Mouse (Mus musculus): Measurements from ENCODE around the gene Dnaic2. TPM values are rescaled to one million over a fixed set of nuclear protein-coding genes. Genes with fewer than 3 reads are reported as not detected.

The Dnaic2 gene
- total RNA-seq, 2 experiments from 2014 or later = 1.00 to 1.8 TPM

DNA sequence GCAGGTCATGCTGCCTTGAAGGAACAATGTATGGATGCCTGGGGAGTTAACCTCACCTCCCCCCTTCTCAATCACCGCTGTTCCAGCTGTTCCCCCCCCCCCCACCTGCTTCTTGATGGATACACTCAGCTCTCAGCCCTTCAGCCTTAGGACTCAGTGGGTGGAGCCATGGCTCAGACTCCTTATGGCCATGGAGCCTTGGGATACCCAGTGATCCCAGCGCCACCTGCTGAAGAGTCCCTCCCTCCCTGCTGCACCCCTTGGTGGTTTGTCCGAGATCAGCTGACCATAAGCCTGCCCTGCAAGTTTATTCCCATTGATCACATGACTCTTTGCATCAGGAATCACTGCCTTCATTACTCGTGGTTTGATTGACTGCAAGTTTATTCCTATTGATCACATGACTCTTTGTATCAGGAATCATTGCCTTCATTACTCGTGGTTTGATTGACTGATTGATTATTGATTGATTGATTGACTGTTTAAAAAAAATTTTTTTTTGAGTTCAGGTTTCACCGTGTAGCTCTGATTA lies 2.7 kb downstream of the Dnaic2 start:
- no peak for TF ChIP-seq CTCF (IDR thresholded peaks at IDR 0.05)
- no peak overlapping the region for H3K27ac ChIP-seq
- no peak for DNase-seq (ENCODE audit: extremely low spot score in 1 of 2, low spot score in 2 of 2)
- H3K4me3 ChIP-seq = no peak overlapping the region
- intact Hi-C loops (cut with DNase I) = no loop called here

DNA sequence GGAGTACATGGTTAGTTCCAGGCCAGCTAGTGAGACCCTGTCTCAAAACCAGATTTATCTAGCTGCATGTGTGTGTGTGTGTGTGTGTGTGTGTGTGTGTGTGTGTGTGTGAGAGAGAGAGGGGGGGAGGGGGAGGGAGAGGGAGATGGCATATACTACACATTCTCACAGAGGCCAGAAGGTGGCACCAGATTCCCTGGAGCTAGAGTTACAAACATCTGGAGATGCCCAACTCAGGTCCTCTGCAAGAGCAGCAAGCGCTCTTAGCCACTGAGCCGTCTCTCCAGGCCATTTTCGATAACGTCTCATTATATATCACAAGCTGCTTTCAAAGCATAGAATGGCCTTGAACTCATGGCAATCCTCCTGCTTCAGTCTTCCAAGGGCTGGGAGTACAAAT lies 4.5 kb downstream of the Dnaic2 start:
- intact Hi-C loops (cut with DNase I) = no loop called here
- TF ChIP-seq CTCF (IDR thresholded peaks at IDR 0.05) = no peak
- Histone ChIP-seq H3K4me3 (no peak overlapping the region), H3K27ac (no peak overlapping the region)
- no peak for DNase-seq (ENCODE audit: extremely low spot score in 1 of 2, low spot score in 2 of 2)

GRCm38 (mm10) chr11:114732890-114733289 lies 5.7 kb downstream of the Dnaic2 start:
- TF ChIP-seq CTCF (IDR thresholded peaks at IDR 0.05) = no peak
- intact Hi-C loops (cut with DNase I) = no loop called here
- H3K4me3 ChIP-seq = no peak overlapping the region
- DNase-seq (ENCODE audit: extremely low spot score in 1 of 2, low spot score in 2 of 2) = no peak
- H3K27ac ChIP-seq = no peak overlapping the region

DNA sequence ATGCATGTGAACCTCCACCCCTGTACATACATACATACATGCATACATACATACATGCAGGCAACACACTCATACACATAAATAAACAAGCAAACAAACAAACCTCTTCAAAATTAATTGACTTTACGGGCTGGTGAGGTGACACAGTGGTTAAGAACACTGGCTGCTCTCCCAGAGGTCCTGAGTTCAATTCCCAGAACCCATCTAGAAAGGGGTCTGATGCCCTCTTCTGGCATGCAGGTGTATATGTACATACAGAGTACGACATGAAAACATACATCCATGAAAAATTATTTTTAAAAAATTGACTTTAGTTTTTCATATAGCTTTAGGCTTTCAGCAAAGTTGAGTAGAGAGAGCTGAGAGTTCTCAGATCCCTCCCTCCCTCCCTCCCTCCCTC lies 8.9 kb downstream of the Dnaic2 start:
- intact Hi-C loops (cut with DNase I) = loop anchor here (2.0 kb wide), 1 partner anchor 63 kb away; no protein-coding TSS in a partner anchor
- no peak; the same call in 1 of the 2 replicates for TF ChIP-seq CTCF (IDR thresholded peaks at IDR 0.05)
- no peak overlapping the region for H3K4me3 ChIP-seq
- H3K27ac ChIP-seq = no peak overlapping the region
- no peak for DNase-seq (ENCODE audit: extremely low spot score in 1 of 2, low spot score in 2 of 2)

DNA sequence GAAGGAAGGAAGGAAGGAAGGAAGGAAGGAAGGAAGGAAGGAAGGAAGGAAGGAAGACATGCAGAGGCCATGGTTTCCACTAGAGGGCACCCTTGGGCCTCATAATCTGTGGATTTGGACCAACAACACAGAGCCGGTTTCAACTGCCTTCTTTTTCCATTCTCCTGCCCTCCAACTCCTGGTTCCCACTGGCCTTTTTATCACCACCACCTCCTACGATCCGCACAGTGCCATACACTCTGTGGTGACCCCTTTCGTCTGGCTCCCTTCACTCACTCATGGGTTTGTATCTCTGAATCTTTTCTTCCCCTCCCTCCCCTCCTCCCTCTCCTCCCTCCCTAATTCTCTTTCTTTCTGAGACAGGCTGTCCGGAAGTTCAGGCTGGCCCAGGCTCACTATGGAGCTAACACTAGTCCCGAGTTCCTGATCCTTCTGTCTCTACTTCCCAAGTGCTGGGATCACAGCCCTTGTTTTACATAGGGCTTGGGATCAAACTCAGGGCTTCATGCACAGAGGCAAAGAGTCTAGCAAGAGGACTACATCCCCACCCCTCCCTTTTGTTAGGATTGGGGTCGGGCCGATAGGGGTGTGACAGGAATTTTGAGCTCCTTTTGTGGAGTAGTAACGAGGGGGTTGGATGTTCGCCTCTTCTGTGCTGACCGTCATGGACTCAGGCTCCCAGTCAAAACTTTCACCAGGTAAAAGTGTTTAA lies 9.9 kb downstream of the Dnaic2 start:
- TF ChIP-seq CTCF (IDR thresholded peaks at IDR 0.05) = peak; percentile 70
- DNase-seq (ENCODE audit: extremely low spot score in 1 of 2, low spot score in 2 of 2) = peak; percentile 38 to 56
- no peak overlapping the region for H3K4me3 ChIP-seq
- intact Hi-C loops (cut with DNase I) = loop anchor here (2.0 kb wide), 1 partner anchor 64 kb away; no protein-coding TSS in a partner anchor
- no peak overlapping the region for H3K27ac ChIP-seq

DNA sequence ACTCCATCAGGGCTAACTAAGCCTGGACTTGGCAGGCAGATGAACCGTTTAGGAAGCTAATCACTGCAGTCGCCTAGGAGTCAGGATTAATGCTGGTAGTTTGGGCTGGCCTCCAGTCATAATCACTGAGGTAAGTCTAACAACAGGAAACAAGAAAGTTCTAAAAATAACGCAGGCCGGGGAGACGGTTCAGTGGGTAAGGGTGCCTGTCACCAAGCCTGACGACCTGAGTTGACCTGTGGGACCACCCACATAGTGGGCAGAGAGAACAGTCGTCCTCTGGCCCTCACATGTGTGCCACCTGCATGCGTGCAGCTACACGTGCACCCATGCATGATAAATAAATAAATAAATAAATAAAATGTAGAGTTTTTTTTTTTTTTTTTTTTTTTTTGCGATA lies 13.4 kb downstream of the Dnaic2 start:
- DNase-seq (ENCODE audit: extremely low spot score in 1 of 2, low spot score in 2 of 2) = no peak
- H3K27ac ChIP-seq = no peak overlapping the region
- intact Hi-C loops (cut with DNase I) = loop anchor here (10.0 kb wide), 1 partner anchor 314 kb away; no protein-coding TSS in a partner anchor
- no peak overlapping the region for H3K4me3 ChIP-seq
- no peak for TF ChIP-seq CTCF (IDR thresholded peaks at IDR 0.05)

- intact Hi-C loops (cut with DNase I) = loop anchor here (10.0 kb wide), 1 partner anchor 313 kb away; no protein-coding TSS in a partner anchor
- no peak for TF ChIP-seq CTCF (IDR thresholded peaks at IDR 0.05)
- Histone ChIP-seq H3K4me3 (no peak overlapping the region), H3K27ac (no peak overlapping the region)
- no peak for DNase-seq (ENCODE audit: extremely low spot score in 1 of 2, low spot score in 2 of 2)
Observed at GRCm38 (mm10) chr11:114741451-114741850, 14.2 kb downstream of the Dnaic2 start.

- no peak overlapping the region for H3K27ac ChIP-seq
- TF ChIP-seq CTCF (IDR thresholded peaks at IDR 0.05) = peak; percentile 94
- intact Hi-C loops (cut with DNase I) = loop anchor here (1.0 to 10.0 kb wide), 3 partner anchors 44 to 310 kb away; no protein-coding TSS in a partner anchor
- peak; percentile 89 to 95 for DNase-seq (ENCODE audit: extremely low spot score in 1 of 2, low spot score in 2 of 2)
- no peak overlapping the region for H3K4me3 ChIP-seq
Observed at GRCm38 (mm10) chr11:114745134-114745533, 17.9 kb downstream of the Dnaic2 start.

- no peak for DNase-seq (ENCODE audit: extremely low spot score in 1 of 2, low spot score in 2 of 2)
- Histone ChIP-seq H3K27ac (no peak overlapping the region), H3K4me3 (no peak overlapping the region)
- no peak for TF ChIP-seq CTCF (IDR thresholded peaks at IDR 0.05)
- intact Hi-C loops (cut with DNase I) = loop anchor here (10.0 kb wide), 1 partner anchor 307 kb away; no protein-coding TSS in a partner anchor
Observed at GRCm38 (mm10) chr11:114747564-114748138, 20.4 kb downstream of the Dnaic2 start.

- Histone ChIP-seq H3K4me3 (peak within 1 kb of the TSS; percentile 43), H3K27ac (no peak within 1 kb of the TSS)
- intact Hi-C loops (cut with DNase I) = no loop called here
- TF ChIP-seq CTCF (IDR thresholded peaks at IDR 0.05) = no peak
- peak in 1 of 2 experiments; percentile 22 for DNase-seq (ENCODE audit: extremely low spot score in 1 of 2, low spot score in 2 of 2)
Observed at GRCm38 (mm10) chr11:114764820-114765818, 37.9 kb downstream of the Dnaic2 start, which contains the start of gene Kif19a. Kif19a (plus strand) TSS chr11:114765388.

GRCm38 (mm10) chr11:114769911-114770310 lies 42.7 kb downstream of the Dnaic2 start:
- no peak for TF ChIP-seq CTCF (IDR thresholded peaks at IDR 0.05)

More at GRCm38 (mm10) chr11:114769911-114770310, 42.7 kb downstream of the Dnaic2 start:
- intact Hi-C loops (cut with DNase I) = no loop called here
- no peak for DNase-seq (ENCODE audit: extremely low spot score in 1 of 2, low spot score in 2 of 2)
- Histone ChIP-seq H3K27ac (no peak overlapping the region), H3K4me3 (no peak overlapping the region)

Data from left cerebral cortex, adult 2 months (tissue).